Mouse (Mus musculus): Measurements from ENCODE around the gene Muc4. TPM values are rescaled to one million over a fixed set of nuclear protein-coding genes. Genes with fewer than 3 reads are reported as not detected.

The Muc4 gene
- total and polyA plus RNA-seq, 2 experiments = 0.02 to 0.18 TPM

GRCm38 (mm10) chr16:32778956-32779355 lies 43.3 kb downstream of the Muc4 start:
- 72% methylated on average over 8 of the region's 8 CpGs for WGBS
- H3K9ac ChIP-seq (ENCODE audit: low read depth, low read length) = no peak overlapping the region
- no peaks in the 10 kb centered on the region for H3K79me2 ChIP-seq (ENCODE audit: control insufficient read depth, insufficient read depth, low read length)
- H3K4me1 ChIP-seq (ENCODE audit: control insufficient read depth, insufficient read depth, low read length) = no peaks in the 10 kb centered on the region
- H3K4me3 ChIP-seq (ENCODE audit: insufficient read depth, low read depth, low read length) = no peak overlapping the region
- no peaks in the 10 kb centered on the region for H3K27me3 ChIP-seq (ENCODE audit: control insufficient read depth, insufficient read depth, low read length)
- no peaks in the 10 kb centered on the region for H3K36me3 ChIP-seq (ENCODE audit: control insufficient read depth, insufficient read depth, low read length)
- no peak overlapping the region for H3K27ac ChIP-seq (replicated peaks; ENCODE audit: insufficient read depth, low read depth, low read length)
- no peak for DNase-seq (ENCODE audit: extremely low read depth, low read depth, low spot score)
- no peak for TF ChIP-seq POLR2A (IDR thresholded peaks at IDR 0.05; ENCODE audit: extremely low read depth, insufficient read depth, low read length)
- TF ChIP-seq CTCF (IDR thresholded peaks at IDR 0.05; ENCODE audit: low read depth, low read length) = no peak

GRCm38 (mm10) chr16:32783324-32784062 lies 47.8 kb downstream of the Muc4 start:
- WGBS = 52% methylated on average over 5 of the region's 5 CpGs
- Histone ChIP-seq H3K27ac (replicated peaks; ENCODE audit: insufficient read depth, low read depth, low read length) (no peak overlapping the region), H3K4me3 (ENCODE audit: insufficient read depth, low read depth, low read length) (no peak overlapping the region), H3K79me2 (ENCODE audit: control insufficient read depth, insufficient read depth, low read length) (no peaks in the 10 kb centered on the region), H3K9ac (ENCODE audit: low read depth, low read length) (no peak overlapping the region), H3K36me3 (ENCODE audit: control insufficient read depth, insufficient read depth, low read length) (no peaks in the 10 kb centered on the region), H3K4me1 (ENCODE audit: control insufficient read depth, insufficient read depth, low read length) (no peaks in the 10 kb centered on the region), H3K27me3 (ENCODE audit: control insufficient read depth, insufficient read depth, low read length) (no peaks in the 10 kb centered on the region)
- TF ChIP-seq CTCF (IDR thresholded peaks at IDR 0.05; ENCODE audit: low read depth, low read length) = no peak
- DNase-seq (ENCODE audit: extremely low read depth, low read depth, low spot score) = peak; percentile 13

- Histone ChIP-seq H3K9ac (ENCODE audit: low read depth, low read length) (no peak overlapping the region), H3K4me3 (ENCODE audit: insufficient read depth, low read depth, low read length) (no peak overlapping the region), H3K4me1 (ENCODE audit: control insufficient read depth, insufficient read depth, low read length) (no peaks in the 10 kb centered on the region), H3K79me2 (ENCODE audit: control insufficient read depth, insufficient read depth, low read length) (no peaks in the 10 kb centered on the region), H3K36me3 (ENCODE audit: control insufficient read depth, insufficient read depth, low read length) (no peaks in the 10 kb centered on the region), H3K27me3 (ENCODE audit: control insufficient read depth, insufficient read depth, low read length) (no peaks in the 10 kb centered on the region), H3K27ac (replicated peaks; ENCODE audit: insufficient read depth, low read depth, low read length) (no peak overlapping the region)
- DNase-seq (ENCODE audit: extremely low read depth, low read depth, low spot score) = no peak
- 94% methylated on average over 13 of the region's 13 CpGs for WGBS
- no peak for TF ChIP-seq CTCF (IDR thresholded peaks at IDR 0.05; ENCODE audit: low read depth, low read length)
- no peak for TF ChIP-seq POLR2A (IDR thresholded peaks at IDR 0.05; ENCODE audit: extremely low read depth, insufficient read depth, low read length)
Observed at GRCm38 (mm10) chr16:32784840-32785239, 49.2 kb downstream of the Muc4 start.

- Histone ChIP-seq H3K79me2 (ENCODE audit: control insufficient read depth, insufficient read depth, low read length) (no peaks in the 10 kb centered on the region), H3K4me1 (ENCODE audit: control insufficient read depth, insufficient read depth, low read length) (no peaks in the 10 kb centered on the region), H3K4me3 (ENCODE audit: insufficient read depth, low read depth, low read length) (no peak overlapping the region), H3K27ac (replicated peaks; ENCODE audit: insufficient read depth, low read depth, low read length) (no peak overlapping the region), H3K27me3 (ENCODE audit: control insufficient read depth, insufficient read depth, low read length) (no peaks in the 10 kb centered on the region), H3K9ac (ENCODE audit: low read depth, low read length) (no peak overlapping the region), H3K36me3 (ENCODE audit: control insufficient read depth, insufficient read depth, low read length) (no peaks in the 10 kb centered on the region)
- DNase-seq (ENCODE audit: extremely low read depth, low read depth, low spot score) = no peak
- TF ChIP-seq CTCF (IDR thresholded peaks at IDR 0.05; ENCODE audit: low read depth, low read length) = no peak
- TF ChIP-seq POLR2A (IDR thresholded peaks at IDR 0.05; ENCODE audit: extremely low read depth, insufficient read depth, low read length) = no peak
- 94% methylated on average over 5 of the region's 5 CpGs for WGBS
Observed at GRCm38 (mm10) chr16:32790056-32790455, 54.4 kb downstream of the Muc4 start.

- Histone ChIP-seq H3K27ac (replicated peaks; ENCODE audit: insufficient read depth, low read depth, low read length) (no peak overlapping the region), H3K9ac (ENCODE audit: low read depth, low read length) (no peak overlapping the region), H3K4me3 (ENCODE audit: insufficient read depth, low read depth, low read length) (no peak overlapping the region), H3K36me3 (ENCODE audit: control insufficient read depth, insufficient read depth, low read length) (no peaks in the 10 kb centered on the region), H3K79me2 (ENCODE audit: control insufficient read depth, insufficient read depth, low read length) (no peaks in the 10 kb centered on the region), H3K4me1 (ENCODE audit: control insufficient read depth, insufficient read depth, low read length) (no peaks in the 10 kb centered on the region), H3K27me3 (ENCODE audit: control insufficient read depth, insufficient read depth, low read length) (no peaks in the 10 kb centered on the region)
- 85% methylated on average over 1 of the region's 1 CpGs for WGBS
- TF ChIP-seq CTCF (IDR thresholded peaks at IDR 0.05; ENCODE audit: low read depth, low read length) (no peak), POLR2A (IDR thresholded peaks at IDR 0.05; ENCODE audit: extremely low read depth, insufficient read depth, low read length) (no peak)
- DNase-seq (ENCODE audit: extremely low read depth, low read depth, low spot score) = no peak
Observed at GRCm38 (mm10) chr16:32795177-32795576, 59.5 kb downstream of the Muc4 start.

- no peaks in the 10 kb centered on the region for H3K4me1 ChIP-seq (ENCODE audit: control insufficient read depth, insufficient read depth, low read length)
- 91% methylated on average over 14 of the region's 14 CpGs for WGBS
Observed at GRCm38 (mm10) chr16:32796676-32797425, 61.2 kb downstream of the Muc4 start.

More at GRCm38 (mm10) chr16:32796676-32797425, 61.2 kb downstream of the Muc4 start:
- Histone ChIP-seq H3K4me3 (ENCODE audit: insufficient read depth, low read depth, low read length) (no peak overlapping the region), H3K27me3 (ENCODE audit: control insufficient read depth, insufficient read depth, low read length) (no peaks in the 10 kb centered on the region), H3K27ac (replicated peaks; ENCODE audit: insufficient read depth, low read depth, low read length) (no peak overlapping the region), H3K79me2 (ENCODE audit: control insufficient read depth, insufficient read depth, low read length) (no peaks in the 10 kb centered on the region), H3K36me3 (ENCODE audit: control insufficient read depth, insufficient read depth, low read length) (no peaks in the 10 kb centered on the region), H3K9ac (ENCODE audit: low read depth, low read length) (no peak overlapping the region)
- TF ChIP-seq POLR2A (IDR thresholded peaks at IDR 0.05; ENCODE audit: extremely low read depth, insufficient read depth, low read length) (no peak), CTCF (IDR thresholded peaks at IDR 0.05; ENCODE audit: low read depth, low read length) (no peak)
- DNase-seq (ENCODE audit: extremely low read depth, low read depth, low spot score) = no peak
